Comparison of ENCODE assay signal across 16 mouse cellular contexts in genomic region chr11:88604635-88605034, GRCm38 (mm10).
A peak's percentile ranks its signal among the peaks of the same experiment; 100 is the strongest.
DNase-seq lines count a peak whose midpoint lies in the region; ATAC-seq and TF ChIP-seq lines count a peak whose summit lies in the region.
"Had no signal": no experiment of that assay in that cellular context is flagged by ENCODE, and none has a peak within 500 bp of the region (broad histone marks: within the 10 kb centered on the region; RNA-seq: fewer than 3 reads in every experiment).

No protein-coding gene starts in this region.

- peak overlapping the region; percentile 58; the same call in 1 of the 2 replicates for H3K27ac ChIP-seq in embryonic facial prominence, embryonic 15.5 days (replicated peaks)
- H3K27ac ChIP-seq in embryonic facial prominence, embryonic 10.5 days (replicated peaks), result no peak overlapping the region
- peak overlapping the region; percentile 28 to 46; a peak in 2 of 4 replicates for H3K27ac ChIP-seq in heart, embryonic 14.5 days (replicated peaks in 1 of 2; ENCODE audit: control insufficient read depth in 1 of 2, insufficient read depth in 1 of 2, low read depth in 2 of 2, low read length in 2 of 2)
- H3K27ac ChIP-seq in midbrain, embryonic 13.5 days, result peak overlapping the region; percentile 44; the same call in 1 of the 2 replicates
- no peak overlapping the region for H3K27ac ChIP-seq in midbrain, postnatal 0 days (ENCODE audit: low read depth, low read length)
- H3K27ac ChIP-seq: embryonic facial prominence, embryonic 13.5 days; intestine, embryonic 15.5 days; limb, embryonic 13.5 days had no signal

- H3K27me3 ChIP-seq in embryonic facial prominence, embryonic 15.5 days, result no peaks in the 10 kb centered on the region
- no peaks in the 10 kb centered on the region for H3K27me3 ChIP-seq in embryonic facial prominence, embryonic 10.5 days (replicated peaks; ENCODE audit: low read depth, poor library complexity, severe bottlenecking)
- H3K27me3 ChIP-seq in heart, embryonic 14.5 days (ENCODE audit: control insufficient read depth, insufficient read depth, low read length), result no peaks in the 10 kb centered on the region
- H3K27me3 ChIP-seq in midbrain, embryonic 13.5 days, result no peaks in the 10 kb centered on the region
- H3K27me3 ChIP-seq in midbrain, postnatal 0 days (ENCODE audit: insufficient read depth, low read length), result no peaks in the 10 kb centered on the region
- H3K27me3 ChIP-seq: embryonic facial prominence, embryonic 13.5 days; intestine, embryonic 15.5 days; limb, embryonic 13.5 days had no signal

- H3K4me3 ChIP-seq in embryonic facial prominence, embryonic 15.5 days (replicated peaks), result no peak overlapping the region
- H3K4me3 ChIP-seq in embryonic facial prominence, embryonic 10.5 days, result no peak overlapping the region
- no peak overlapping the region for H3K4me3 ChIP-seq in heart, embryonic 14.5 days (ENCODE audit: control insufficient read depth in 1 of 2, insufficient read depth in 1 of 2, low read depth in 1 of 2, low read length in 2 of 2)
- H3K4me3 ChIP-seq in midbrain, embryonic 13.5 days (replicated peaks), result no peak overlapping the region
- no peak overlapping the region for H3K4me3 ChIP-seq in midbrain, postnatal 0 days (ENCODE audit: low read depth, low read length)
- H3K4me3 ChIP-seq: embryonic facial prominence, embryonic 13.5 days; intestine, embryonic 15.5 days; limb, embryonic 13.5 days had no signal

- no peak for ATAC-seq in embryonic facial prominence, embryonic 15.5 days (ENCODE audit: insufficient number of reproducible peaks, low FRiP score, low TSS enrichment, low read depth)
- ATAC-seq in heart, embryonic 14.5 days (ENCODE audit: insufficient number of reproducible peaks, insufficient read depth, low FRiP score, low read depth), result no peak
- no peak for ATAC-seq in midbrain, embryonic 13.5 days
- no peak for ATAC-seq in midbrain, postnatal 0 days (ENCODE audit: low FRiP score)
- ATAC-seq: intestine, embryonic 15.5 days had no signal

- H3K9ac ChIP-seq in embryonic facial prominence, embryonic 15.5 days, result no peak overlapping the region
- H3K9ac ChIP-seq in heart, embryonic 14.5 days (ENCODE audit: low read length), result no peak overlapping the region
- H3K9ac ChIP-seq in midbrain, embryonic 13.5 days (replicated peaks), result no peak overlapping the region
- no peak overlapping the region for H3K9ac ChIP-seq in midbrain, postnatal 0 days (replicated peaks; ENCODE audit: low read length, poor library complexity, severe bottlenecking)
- H3K9ac ChIP-seq: embryonic facial prominence, embryonic 13.5 days; intestine, embryonic 15.5 days; limb, embryonic 13.5 days had no signal

- no peak overlapping the region for H3K4me2 ChIP-seq in embryonic facial prominence, embryonic 15.5 days (replicated peaks)
- H3K4me2 ChIP-seq in heart, embryonic 14.5 days (ENCODE audit: low read length), result no peak overlapping the region
- H3K4me2 ChIP-seq in midbrain, embryonic 13.5 days (replicated peaks), result no peak overlapping the region
- no peak overlapping the region for H3K4me2 ChIP-seq in midbrain, postnatal 0 days (ENCODE audit: low read depth, low read length, poor library complexity, severe bottlenecking)
- H3K4me2 ChIP-seq: embryonic facial prominence, embryonic 13.5 days; intestine, embryonic 15.5 days; limb, embryonic 13.5 days had no signal

- no peak for DNase-seq in embryonic facial prominence, embryonic 10.5 days (ENCODE audit: low spot score)
- DNase-seq in heart, adult 8-10 months (ENCODE audit: low spot score), result no peak
- no peak for DNase-seq in midbrain, postnatal 0 days (ENCODE audit: low spot score)
- DNase-seq in spleen, postnatal 14 days (ENCODE audit: low spot score in 2 of 2), result no peak
- DNase-seq in left cerebral cortex, adult 11 months (ENCODE audit: low spot score), result no peak
- DNase-seq: cerebellum, adult 11 months; lung, adult 2 months; lung, postnatal 4 days; spleen, adult 18-20 months; thymus, postnatal 14 days had no signal

- WGBS in embryonic facial prominence, embryonic 15.5 days, result 58% methylated on average over 2 of the region's 2 CpGs
- 75% methylated on average over 2 of the region's 2 CpGs for WGBS in embryonic facial prominence, embryonic 10.5 days
- 53% methylated on average over 2 of the region's 2 CpGs for WGBS in heart, embryonic 14.5 days
- 51% methylated on average over 2 of the region's 2 CpGs for WGBS in midbrain, embryonic 13.5 days
- 56% methylated on average over 2 of the region's 2 CpGs for WGBS in midbrain, postnatal 0 days

- no peaks in the 10 kb centered on the region for H3K36me3 ChIP-seq in embryonic facial prominence, embryonic 15.5 days
- H3K36me3 ChIP-seq in embryonic facial prominence, embryonic 10.5 days (replicated peaks), result peaks cover 74% of the 10 kb centered on the region
- H3K36me3 ChIP-seq in heart, embryonic 14.5 days (ENCODE audit: control insufficient read depth, insufficient read depth, low read length), result peaks cover 16% of the 10 kb centered on the region
- H3K36me3 ChIP-seq in midbrain, embryonic 13.5 days, result peaks cover 16% of the 10 kb centered on the region
- no peaks in the 10 kb centered on the region for H3K36me3 ChIP-seq in midbrain, postnatal 0 days (ENCODE audit: insufficient read depth, low read length)
- H3K36me3 ChIP-seq: intestine, embryonic 15.5 days had no signal

- H3K9me3 ChIP-seq in embryonic facial prominence, embryonic 15.5 days (replicated peaks), result no peaks in the 10 kb centered on the region
- H3K9me3 ChIP-seq in embryonic facial prominence, embryonic 10.5 days, result no peaks in the 10 kb centered on the region
- no peaks in the 10 kb centered on the region for H3K9me3 ChIP-seq in heart, embryonic 14.5 days (ENCODE audit: control insufficient read depth, low read length)
- H3K9me3 ChIP-seq in midbrain, embryonic 13.5 days, result no peaks in the 10 kb centered on the region
- H3K9me3 ChIP-seq in midbrain, postnatal 0 days (ENCODE audit: low read length), result no peaks in the 10 kb centered on the region
- H3K9me3 ChIP-seq: embryonic facial prominence, embryonic 13.5 days; intestine, embryonic 15.5 days; limb, embryonic 13.5 days had no signal

- peaks cover 22% of the 10 kb centered on the region for H3K4me1 ChIP-seq in embryonic facial prominence, embryonic 15.5 days
- peaks cover 83% of the 10 kb centered on the region for H3K4me1 ChIP-seq in embryonic facial prominence, embryonic 10.5 days
- H3K4me1 ChIP-seq in heart, embryonic 14.5 days (ENCODE audit: control insufficient read depth in 2 of 2, insufficient read depth in 2 of 2, low read length in 2 of 2), result peaks cover 51 to 87% of the 10 kb centered on the region in 2 experiments
- H3K4me1 ChIP-seq in midbrain, embryonic 13.5 days (replicated peaks), result peaks cover 79% of the 10 kb centered on the region
- peaks cover 10% of the 10 kb centered on the region for H3K4me1 ChIP-seq in midbrain, postnatal 0 days (ENCODE audit: insufficient read depth, low read length)

- no peak for TF ChIP-seq CTCF in midbrain, postnatal 0 days (IDR thresholded peaks at IDR 0.05)

Comparison
In these comparisons a context has a peak if more than half of its experiments do, and no peak if none do; other contexts are left out.
1. H3K27ac ChIP-seq: peak in embryonic facial prominence, embryonic 15.5 days (single experiment), heart, embryonic 14.5 days (2 of 2) and midbrain, embryonic 13.5 days (single experiment); none in embryonic facial prominence, embryonic 10.5 days (single experiment) and midbrain, postnatal 0 days (single experiment).